Mouse (Mus musculus): ENCODE measurements around the gene Daam1.

The Daam1 gene

DNA sequence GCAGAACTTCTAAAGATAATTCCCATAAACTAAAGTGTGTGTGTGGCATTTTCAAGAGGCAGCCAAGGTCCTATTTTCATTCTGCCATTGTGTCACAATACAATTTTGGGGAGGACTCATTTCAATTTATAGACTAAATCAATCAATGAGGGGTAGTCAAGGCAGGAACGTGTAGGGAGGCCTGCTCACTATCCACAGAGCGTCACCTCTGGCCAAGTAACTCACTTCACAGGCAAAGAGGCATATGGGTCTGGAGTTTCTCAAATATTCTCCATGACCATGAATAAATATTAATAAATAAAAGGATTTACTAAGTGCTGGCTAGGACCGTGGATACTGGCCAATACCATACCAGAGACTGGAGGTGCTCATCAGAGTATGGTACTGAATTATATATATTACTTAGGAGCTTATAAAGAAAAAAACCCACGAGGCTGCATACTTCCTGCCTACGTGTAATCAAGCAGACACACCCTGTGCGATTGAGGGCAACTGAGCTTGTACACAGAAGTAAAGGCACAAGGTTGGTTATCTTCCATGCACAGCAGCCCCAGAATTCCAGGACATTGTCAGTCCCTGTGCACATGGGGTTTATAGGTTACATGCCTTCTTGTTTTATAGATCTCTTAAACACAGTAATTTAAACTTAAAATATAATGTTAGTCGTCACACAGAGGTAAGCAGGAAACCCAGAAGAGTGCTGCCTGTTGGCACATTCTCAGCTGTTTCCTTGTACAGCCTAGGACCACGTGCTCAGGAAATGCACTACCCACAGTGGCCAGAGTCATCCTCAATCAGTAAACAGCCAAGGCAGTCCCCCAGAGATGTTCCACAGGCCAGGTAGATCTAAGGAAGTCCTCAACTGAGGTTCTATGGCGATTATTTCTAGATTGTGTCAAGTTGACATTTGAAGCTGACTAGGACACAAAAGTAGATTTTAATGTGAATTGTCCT lies 101.8 kb downstream of the Daam1 start:
- no peak for DNase-seq (ENCODE audit: low read depth, low spot score)

DNA sequence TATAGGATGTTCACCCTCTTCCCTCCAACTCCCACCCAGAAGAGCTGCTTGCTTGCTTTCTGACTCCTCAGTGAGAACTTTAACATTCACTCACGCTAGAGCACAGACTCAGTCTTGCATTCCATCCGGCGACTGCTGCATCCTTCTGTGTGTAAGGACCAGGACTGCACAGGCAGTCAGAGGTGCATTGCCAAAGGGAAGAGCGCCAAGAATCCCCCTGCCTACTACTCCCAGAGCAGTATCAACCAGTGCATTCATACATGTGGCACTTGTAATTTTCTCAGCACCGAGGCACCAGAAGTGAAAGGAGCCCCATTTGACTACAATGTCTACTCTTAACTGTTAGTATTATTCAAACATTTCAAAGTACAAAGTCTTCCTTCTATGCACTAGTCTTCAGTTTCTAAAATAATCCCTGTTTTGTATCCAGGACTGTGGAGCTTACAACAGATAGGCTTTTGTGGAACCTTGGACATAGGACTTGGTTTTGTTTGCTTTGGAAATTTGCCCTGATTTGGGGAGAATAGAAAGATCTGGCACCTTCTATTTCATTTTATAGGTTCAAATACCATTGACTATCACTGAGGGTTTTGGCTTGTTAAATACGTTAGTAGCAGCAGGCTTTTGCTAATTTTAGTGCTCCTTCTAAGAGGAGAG lies 103.2 kb downstream of the Daam1 start:
- DNase-seq (ENCODE audit: low read depth, low spot score): no peak

DNA sequence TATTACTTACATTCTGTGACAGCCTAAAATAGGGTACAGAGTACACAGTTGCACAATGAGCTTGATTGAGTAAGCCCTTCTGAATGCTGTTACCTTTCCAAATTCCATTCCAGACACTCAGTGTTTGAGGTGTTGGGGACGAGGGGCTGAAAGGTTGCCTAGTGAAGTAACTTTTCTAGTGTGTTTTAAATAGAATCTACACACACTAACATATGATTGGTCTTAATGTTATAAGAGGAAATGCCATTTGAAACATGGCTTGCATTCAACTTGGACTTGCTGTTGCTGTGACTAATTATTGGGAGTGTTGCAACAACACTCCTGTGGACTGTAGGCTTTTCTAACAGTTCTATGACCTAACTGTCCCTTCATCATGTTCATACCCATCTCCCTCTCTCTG lies 105.8 kb downstream of the Daam1 start:
- DNase-seq (ENCODE audit: low read depth, low spot score): no peak

DNA sequence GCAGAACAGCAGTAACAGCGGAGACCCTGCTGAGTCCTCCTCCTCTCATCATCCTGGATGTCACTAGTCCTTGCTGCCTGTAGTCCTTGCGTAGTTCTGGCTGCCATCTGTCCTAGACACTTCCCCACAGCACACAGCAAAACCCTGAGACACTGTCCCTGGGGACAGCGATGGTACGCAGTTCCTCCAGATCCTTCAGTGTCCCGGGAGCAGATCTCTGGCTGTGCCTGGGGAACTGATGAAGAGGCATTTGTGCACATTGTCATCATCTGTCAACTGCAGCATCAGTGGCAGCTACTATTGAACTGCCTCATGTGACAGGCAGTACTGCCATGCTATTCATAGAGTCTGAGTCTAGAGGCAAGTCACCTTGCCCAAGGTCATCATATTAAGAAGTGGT lies 107.6 kb downstream of the Daam1 start:
- no peak for DNase-seq (ENCODE audit: low read depth, low spot score)

DNA sequence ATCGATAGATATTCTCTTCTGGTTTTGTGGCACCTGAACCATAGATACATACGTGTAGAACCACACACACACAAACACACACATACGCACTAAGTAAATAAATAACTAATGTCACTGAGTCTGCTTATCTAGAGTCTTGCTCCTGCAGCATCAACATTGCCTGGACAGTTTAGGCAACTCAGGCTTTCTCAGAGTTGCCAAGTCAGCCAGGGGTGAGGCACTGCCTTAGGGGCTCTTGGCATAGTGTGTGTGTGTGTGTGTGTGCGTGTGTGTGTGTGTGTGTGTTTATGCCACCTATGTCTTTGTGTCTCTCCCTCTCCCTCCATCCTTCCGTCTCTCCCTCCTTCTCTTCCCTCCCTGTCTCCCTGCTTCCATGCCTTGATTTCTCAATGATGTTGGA lies 110.4 kb downstream of the Daam1 start:
- no peak for DNase-seq (ENCODE audit: low read depth, low spot score)

DNA sequence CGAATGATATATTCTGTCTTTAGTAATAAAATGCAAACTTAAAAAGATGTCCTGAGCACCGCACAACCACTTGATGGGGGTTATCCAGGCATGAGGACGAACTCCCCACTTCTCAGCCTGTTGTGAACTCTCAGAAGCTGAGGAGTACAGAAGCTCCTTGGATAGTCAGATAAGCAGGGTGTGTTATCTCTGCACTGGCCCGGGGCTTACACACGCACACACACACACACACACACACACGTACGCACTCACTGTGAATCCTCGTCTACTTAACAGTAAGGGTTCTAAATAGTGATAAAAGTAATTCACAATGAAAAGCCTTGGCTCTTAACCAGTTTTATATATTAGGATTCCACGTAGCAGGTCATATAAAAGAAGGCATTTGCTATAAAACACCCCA lies 112.2 kb downstream of the Daam1 start:
- DNase-seq (ENCODE audit: low read depth, low spot score): no peak

DNA sequence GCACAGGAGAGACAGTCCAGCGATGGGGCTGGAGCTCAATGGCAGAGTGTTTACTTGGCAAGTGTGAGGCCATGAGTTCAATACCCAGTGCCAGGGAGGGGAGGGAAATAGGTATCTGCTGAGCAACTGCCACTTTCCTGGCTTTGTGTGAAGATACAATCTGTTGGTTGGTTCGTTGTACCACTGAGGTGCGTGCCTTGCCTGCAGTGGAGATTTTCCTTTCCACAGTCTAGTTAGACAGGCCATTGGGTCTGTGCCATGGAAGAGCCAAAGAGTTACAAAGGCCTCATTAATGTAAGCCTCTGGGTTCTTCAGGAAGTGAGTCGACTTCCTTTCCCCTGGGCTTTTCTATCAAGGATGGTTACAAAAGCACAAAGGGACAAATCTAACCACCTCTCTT lies 112.8 kb downstream of the Daam1 start:
- DNase-seq (ENCODE audit: low read depth, low spot score): no peak

DNA sequence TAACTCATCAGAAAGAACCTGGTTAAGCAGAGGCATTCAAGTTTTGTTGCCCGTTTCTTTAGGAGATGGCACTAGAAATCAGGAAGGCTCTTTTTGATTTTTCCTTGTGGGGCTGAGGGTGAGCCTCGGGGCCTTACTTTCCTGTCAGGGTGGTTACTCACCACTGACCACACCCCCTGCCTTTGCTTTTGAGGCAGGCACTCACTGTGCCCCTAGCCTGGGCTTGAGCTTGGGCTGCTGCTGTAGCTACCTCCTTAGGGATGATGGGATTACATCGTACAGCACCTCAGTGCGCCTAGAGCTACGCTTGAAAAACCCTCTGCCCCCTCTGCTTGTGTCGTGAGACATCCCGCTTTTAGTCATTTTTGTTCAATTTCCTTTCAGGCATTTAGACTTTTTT lies 115.0 kb downstream of the Daam1 start:
- no peak for DNase-seq (ENCODE audit: low read depth, low spot score)

DNA sequence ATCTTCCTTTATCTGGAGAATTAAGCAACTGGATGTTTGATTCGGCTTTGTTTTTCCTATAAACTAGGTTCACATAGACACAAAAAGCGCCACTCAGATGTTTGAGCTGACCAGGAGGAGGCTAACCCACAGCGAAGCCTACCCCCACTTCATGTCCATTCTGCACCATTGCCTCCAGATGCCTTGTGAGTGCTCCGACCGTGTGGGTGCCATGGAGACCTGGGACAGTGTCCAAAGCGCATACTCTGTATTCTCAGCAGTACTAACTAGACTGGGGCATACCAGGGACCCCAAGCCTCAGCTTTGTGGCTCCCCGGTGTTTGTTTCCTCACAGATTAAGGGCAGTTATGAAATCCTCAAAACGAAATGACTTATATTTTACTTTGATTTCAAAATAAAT lies 115.6 kb downstream of the Daam1 start:
- no peak for DNase-seq (ENCODE audit: low read depth, low spot score)

DNA sequence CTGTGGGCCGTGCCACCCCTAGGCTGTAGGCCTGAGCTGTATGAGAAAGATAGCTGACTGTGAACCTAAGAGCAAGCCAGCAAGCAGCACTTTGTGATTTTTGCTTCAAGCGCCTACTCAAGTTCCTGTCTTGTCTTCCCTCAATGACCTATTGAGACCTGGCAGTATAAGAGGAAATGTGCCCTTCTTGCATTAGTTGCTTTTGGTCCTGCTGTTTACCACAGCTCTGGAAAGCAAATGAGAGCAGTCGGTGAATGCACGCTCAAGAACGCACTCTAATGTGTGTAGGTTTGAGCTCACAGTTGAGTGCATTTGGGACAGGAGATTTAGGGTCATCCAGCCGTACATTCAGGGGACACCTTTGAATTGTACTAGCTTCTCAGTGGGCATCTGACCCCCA lies 118.1 kb downstream of the Daam1 start:
- no peak for DNase-seq (ENCODE audit: low read depth, low spot score)

DNA sequence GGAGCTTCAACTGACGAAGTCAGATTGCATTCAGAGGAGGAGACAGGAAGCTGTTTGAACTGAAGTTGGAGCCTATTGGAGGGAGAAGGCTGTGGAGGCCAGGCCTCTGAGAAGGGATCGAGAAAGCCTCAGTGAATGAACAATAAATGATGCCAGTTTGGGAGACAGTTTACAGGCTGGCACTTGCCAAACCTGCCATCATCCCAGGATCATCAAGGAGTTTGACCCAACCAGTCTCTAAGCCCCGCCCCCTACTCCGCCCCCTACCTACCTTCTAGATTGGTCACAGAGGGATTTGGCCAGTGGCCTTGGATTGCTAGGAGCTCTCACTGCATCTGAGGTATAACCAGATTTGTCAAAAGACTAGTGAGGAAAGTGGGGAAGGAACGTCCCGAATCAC lies 118.7 kb downstream of the Daam1 start:
- peak; percentile 12 for DNase-seq (ENCODE audit: low read depth, low spot score)

DNA sequence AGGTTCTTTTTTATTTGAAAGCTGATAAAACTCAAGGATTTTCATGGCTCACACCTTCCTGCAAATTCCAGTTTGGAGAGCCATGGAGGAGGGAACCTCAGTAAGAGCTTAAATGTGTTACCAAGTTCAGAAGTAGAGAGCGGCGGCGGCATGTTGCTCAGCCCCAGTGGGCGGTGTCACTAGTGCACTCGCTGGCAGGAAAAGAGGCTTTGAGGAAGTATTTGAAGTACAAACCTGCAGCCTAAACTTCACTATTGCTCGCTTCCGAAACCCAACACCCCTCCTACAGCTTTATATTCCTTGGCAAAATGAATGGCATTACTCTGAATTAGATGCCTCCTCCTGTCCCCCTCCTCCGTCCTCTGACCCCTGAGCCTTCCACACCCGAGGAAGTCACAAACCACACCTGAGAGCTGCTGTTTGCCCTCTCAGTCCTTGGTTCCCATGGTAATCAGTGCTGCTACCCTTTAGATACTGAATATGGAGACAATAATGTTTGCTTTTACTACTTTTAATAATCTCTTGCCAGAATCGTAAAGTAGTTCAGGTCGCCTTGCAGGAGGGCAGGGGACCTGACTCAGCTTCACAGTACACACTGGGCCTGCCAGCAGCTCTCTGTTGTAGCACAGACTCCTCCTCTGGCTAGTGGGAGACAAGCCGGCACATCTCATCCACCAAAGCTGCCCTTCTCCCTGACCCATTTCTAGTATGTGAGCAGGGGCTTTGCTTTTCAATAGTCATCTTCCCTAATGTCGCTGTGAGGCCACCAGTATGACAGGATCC lies 119.4 kb downstream of the Daam1 start:
- DNase-seq (ENCODE audit: low read depth, low spot score): peak; percentile 25

DNA sequence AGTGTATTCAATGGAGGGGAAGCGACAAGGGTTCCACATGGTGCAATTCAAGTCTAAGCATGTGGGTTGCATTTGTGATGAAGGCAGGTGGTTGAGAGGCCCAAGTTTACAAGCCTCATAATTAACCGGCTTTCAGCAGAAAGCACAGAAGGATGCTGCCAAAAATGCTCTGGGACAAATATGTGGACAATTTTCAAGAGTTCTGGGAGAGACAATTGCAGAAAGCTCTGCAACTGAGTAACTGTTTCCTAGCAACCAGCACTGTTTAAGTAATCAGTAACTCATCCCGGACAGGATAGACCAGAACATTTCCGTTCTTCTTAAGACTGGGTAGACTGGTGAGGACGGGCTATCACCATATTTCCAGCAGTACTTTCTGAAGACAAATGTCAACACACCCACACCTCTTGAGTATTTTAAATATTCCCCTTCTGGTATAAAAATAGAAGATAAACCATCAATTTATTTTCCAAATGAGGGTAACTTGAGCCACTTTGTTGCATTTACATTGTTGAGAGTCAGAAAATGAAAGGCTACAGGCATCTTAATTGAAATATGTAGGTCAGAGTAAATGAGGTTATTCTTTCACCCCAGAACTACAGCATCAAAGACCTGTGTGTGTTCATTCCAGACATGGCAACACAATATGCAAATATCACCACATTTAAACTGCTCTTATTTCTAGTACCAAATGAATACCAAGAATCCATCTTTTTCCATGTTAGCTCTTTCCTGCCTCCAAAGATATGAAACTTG lies 123.5 kb downstream of the Daam1 start:
- DNase-seq (ENCODE audit: low read depth, low spot score): no peak

DNA sequence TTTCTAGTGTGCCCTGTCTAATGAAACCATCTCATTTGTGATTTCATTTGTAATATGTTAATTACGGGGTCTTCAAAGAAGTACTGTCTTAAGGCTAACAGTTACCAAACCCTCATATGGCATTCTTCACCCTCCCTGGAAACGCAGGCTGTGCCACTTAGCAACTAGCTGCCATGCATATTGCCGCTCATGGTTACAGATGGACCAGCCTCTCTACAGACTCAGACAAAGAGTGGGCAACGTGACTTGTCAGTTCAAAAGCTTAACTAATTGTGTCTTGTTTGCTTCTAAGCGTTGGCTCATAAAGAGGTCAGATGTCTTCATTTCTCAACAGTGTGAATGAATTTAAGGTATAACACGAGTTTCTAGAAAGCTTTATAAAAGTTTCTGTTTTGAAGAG lies 126.1 kb downstream of the Daam1 start:
- DNase-seq (ENCODE audit: low read depth, low spot score): no peak

DNA sequence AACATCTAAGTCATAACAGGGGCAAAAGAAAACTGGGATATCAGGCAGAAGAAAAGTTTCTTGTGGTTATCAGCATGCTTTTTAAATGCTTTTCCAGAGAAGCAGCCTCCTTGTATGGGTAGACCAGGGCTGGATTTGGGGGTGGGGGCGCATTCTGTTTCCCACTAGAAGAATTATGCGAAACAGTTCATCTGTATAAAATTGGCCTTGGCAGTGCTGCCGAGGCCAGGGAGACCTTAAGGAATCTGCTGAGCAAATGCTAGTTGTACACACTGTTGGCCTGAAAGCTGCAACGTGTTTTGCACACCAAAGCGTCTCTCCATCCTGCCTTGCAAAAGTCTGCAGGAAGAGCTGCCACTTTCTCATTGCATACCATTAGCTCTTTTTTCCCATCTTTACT lies 126.6 kb downstream of the Daam1 start:
- no peak for DNase-seq (ENCODE audit: low read depth, low spot score)

DNA sequence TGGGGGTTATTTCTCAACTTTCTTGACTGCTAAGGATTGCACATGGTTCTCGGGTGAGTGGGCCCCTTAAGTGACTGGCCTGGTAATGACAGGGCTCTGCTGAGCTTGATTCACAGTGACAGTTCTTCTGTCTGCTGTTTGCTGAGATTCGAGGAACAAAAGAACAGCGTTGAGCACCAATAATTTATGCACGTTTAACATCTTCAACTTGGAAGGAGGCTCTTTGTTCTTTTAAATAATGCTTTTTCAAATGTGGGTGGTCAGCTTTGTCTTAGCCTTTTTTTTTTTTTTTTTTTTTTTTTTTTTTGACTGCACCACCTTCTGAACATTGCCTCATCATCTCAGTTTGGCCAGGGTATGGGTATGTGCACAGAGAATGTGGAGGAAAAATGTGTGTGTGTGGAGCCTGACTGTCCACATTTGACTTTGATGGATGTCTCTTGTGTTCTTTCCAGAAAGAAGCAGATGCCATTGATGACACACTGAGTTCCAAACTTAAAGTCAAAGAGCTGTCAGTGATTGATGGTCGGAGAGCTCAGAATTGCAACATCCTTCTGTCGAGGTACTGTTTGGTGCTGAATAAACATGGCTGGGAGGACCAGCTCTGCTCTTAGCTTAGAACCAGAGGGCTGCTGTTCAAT lies 128.6 kb downstream of the Daam1 start:
- DNase-seq (ENCODE audit: low read depth, low spot score): peak; percentile 72

DNA sequence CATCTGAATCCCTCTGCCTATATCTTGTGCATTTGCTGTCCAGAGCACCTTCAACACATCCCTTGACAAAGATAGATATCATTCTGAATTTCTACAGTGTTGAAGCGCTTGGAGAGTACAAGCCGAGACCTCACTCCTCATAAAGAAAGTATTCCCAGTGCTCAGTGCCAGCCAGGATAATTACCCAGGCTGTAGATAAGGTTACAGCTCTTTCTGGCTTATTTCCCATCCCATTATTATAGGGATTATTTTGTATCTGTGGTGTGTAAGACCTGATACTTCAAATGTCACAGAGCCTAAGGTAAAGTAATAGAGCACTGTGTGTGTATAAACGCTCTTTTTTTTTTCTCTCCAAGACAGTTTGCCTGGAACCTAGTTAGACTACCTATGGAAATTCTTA lies 130.8 kb downstream of the Daam1 start:
- DNase-seq (ENCODE audit: low read depth, low spot score): no peak

DNA sequence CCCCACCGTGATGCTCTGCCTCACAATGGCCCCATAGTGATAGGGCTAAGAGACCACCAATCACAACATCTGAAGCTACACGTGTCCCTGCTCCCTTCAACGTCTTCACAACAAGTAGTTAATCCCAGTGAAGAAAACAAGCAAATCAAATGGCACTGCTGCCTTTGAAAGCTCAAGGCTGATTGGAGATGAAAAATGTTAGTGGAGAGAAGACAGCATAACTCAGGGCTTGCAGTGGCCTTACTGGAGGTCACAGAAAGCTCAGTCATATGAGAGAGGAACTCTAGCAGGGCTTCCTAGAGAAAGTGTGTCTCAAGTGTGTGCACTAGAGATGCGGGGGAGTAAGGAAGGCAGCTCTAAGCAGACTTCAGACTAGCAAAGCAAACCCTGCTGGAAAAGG lies 131.7 kb downstream of the Daam1 start:
- DNase-seq (ENCODE audit: low read depth, low spot score): no peak

DNA sequence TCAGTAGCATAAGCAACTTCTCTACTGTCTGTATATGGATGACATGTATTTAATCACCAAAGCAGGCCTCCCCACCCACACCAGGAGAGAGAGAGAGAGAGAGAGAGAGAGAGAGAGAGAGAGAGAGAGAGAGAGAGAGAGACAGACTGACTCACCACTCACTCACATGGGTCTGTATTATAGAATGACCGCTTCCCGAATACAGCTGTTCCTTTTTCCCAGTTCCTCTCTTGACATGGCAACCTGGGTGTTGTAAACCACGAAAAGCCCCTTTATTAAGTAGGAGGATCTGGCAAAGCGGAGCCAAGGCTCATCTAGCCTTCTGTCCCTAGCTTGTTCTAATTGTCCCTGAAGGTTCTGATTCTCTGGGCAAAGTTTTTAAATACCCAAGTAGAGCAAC lies 137.7 kb downstream of the Daam1 start:
- no peak for DNase-seq (ENCODE audit: low read depth, low spot score)

DNA sequence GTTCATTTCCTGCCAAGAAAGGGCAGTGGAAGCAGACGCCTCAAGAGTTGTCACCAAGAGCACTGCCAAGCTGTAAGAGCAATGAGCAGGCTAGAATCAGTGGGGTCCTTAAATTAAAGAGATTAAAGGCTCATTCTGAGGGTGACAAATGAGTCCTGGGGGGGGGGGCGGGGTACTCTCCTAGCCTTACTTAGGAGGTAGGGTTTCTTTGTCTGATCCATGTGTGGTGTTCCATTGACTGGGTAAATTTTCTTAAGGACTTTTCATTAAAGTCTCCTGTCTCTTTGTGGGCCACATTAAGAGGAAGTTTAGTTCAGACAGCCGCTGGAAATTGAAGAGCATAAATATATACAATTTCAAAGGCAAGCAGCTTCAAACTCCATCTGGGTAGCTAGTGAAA lies 138.1 kb downstream of the Daam1 start:
- no peak for DNase-seq (ENCODE audit: low read depth, low spot score)

DNA sequence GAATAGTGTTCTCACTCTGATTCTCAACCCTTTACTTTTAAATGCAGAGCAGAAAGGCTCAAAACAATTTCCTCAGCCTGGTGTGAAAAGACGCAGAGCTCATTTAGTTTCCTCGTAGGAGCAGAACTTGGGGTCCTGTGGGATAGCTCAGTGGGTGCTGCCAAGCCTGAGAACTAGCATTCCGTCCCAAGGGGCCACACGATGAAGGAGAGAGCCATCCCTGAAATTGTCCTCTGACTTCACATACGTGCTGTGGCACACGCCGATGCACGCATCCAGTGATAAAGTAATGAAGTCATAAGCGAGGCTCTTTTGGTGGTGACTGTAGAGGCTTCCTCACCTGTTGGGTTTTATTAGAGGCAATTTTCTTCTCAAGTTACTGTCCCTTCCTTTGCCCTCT lies 138.6 kb downstream of the Daam1 start:
- no peak for DNase-seq (ENCODE audit: low read depth, low spot score)
